Mouse (Mus musculus) CH12.LX (cell line): Measurements from ENCODE around the gene Gm6583. TPM values are rescaled to one million over a fixed set of nuclear protein-coding genes. Genes with fewer than 3 reads are reported as not detected.

Experiments used
- DNase-seq: peaks from one replicate; pipeline ENCODE4 v3.0.0-alpha.2; 2013; ENCODE audit errors: extremely low read depth
- H3K27ac ChIP-seq: 2 replicates; pipeline ENCODE4 v1.5.1; 2012; ENCODE audit warnings: low read depth, mild to moderate bottlenecking, control low read depth, moderate library complexity; ENCODE audit not compliant: insufficient read depth
- H3K27me3 ChIP-seq: replicated peaks from 2 replicates; pipeline ENCODE3; 2012; ENCODE audit warnings: inconsistent platforms
- H3K36me3 ChIP-seq, 2 experiments: replicated peaks in 1 of 2; 2 replicates each; pipeline versions ENCODE3 to v1.6.1; 2012; ENCODE audit warnings: inconsistent platforms in 1 of 2, low read length in 1 of 2, mild to moderate bottlenecking in 1 of 2, mixed read lengths in 1 of 2, moderate library complexity in 1 of 2; ENCODE audit not compliant: control insufficient read depth in 1 of 2, insufficient read depth in 1 of 2
- H3K4me1 ChIP-seq, 2 experiments: 2 replicates each; pipeline ENCODE4 v1.6.1; 2012; ENCODE audit warnings: inconsistent platforms in 1 of 2, moderate library complexity in 1 of 2; ENCODE audit not compliant: insufficient read depth in 2 of 2, control insufficient read depth in 1 of 2
- H3K4me2 ChIP-seq: 2 replicates; pipeline ENCODE4 v1.6.1; 2012; ENCODE audit warnings: low read depth, mild to moderate bottlenecking, control low read depth; ENCODE audit not compliant: poor library complexity, insufficient read depth, severe bottlenecking
- H3K4me3 ChIP-seq, 3 experiments: fragments of 150-350 bp in 1 of 3; sonication (generic) in 1 of 3; replicated peaks in 1 of 3; 2 replicates each; pipeline versions ENCODE3 to v1.5.1; 2011 to 2012; ENCODE audit warnings: low read depth in 2 of 3, low read length in 2 of 3, mild to moderate bottlenecking in 2 of 3, moderate library complexity in 2 of 3, control low read depth in 1 of 3, improper control_type of control experiment in 1 of 3, inconsistent platforms in 1 of 3, mixed read lengths in 1 of 3; ENCODE audit not compliant: poor library complexity in 1 of 3
- H3K79me2 ChIP-seq: replicated peaks from 2 replicates; pipeline ENCODE4 v1.6.1; 2012; ENCODE audit warnings: mild to moderate bottlenecking, moderate library complexity; ENCODE audit not compliant: control insufficient read depth, poor library complexity, insufficient read depth, severe bottlenecking; ENCODE audit errors: extremely low read depth
- H3K9ac ChIP-seq: 2 replicates; pipeline ENCODE4 v1.6.1; 2012; ENCODE audit warnings: low read depth, mild to moderate bottlenecking, control low read depth, moderate library complexity; ENCODE audit not compliant: insufficient read depth
- H3K9me3 ChIP-seq: replicated peaks from 2 replicates; pipeline ENCODE3; 2012; ENCODE audit warnings: low read length, inconsistent platforms, mixed read lengths
- BHLHE40 ChIP-seq: IDR thresholded peaks from 2 replicates; pipeline ENCODE4 v1.6.1; 2011; ENCODE audit warnings: mild to moderate bottlenecking, low read depth, low read length, improper control_type of control experiment
- CHD2 ChIP-seq: IDR thresholded peaks from 2 replicates; pipeline ENCODE4 v1.6.1; 2011; ENCODE audit warnings: low read length, improper control_type of control experiment
- ELF1 ChIP-seq: IDR thresholded peaks from 2 replicates; pipeline ENCODE4 v1.6.1; 2014; ENCODE audit warnings: low read depth, mild to moderate bottlenecking, inconsistent platforms, low read length, improper control_type of control experiment
- EP300 ChIP-seq: IDR thresholded peaks from 2 replicates; pipeline ENCODE4 v1.6.1; 2011; ENCODE audit warnings: low read length, improper control_type of control experiment
- ETS1 ChIP-seq: conservative IDR thresholded peaks from 2 replicates; pipeline ENCODE4 v1.6.1; 2012; ENCODE audit warnings: low read depth, mild to moderate bottlenecking, inconsistent platforms, low read length, improper control_type of control experiment, moderate library complexity
- GABPA ChIP-seq: IDR thresholded peaks from 2 replicates; pipeline ENCODE4 v1.6.1; 2012; ENCODE audit warnings: low read depth, low read length, improper control_type of control experiment, inconsistent platforms; ENCODE audit not compliant: insufficient replicate concordance
- HCFC1 ChIP-seq: IDR thresholded peaks from 2 replicates; pipeline ENCODE4 v1.6.1; 2012; ENCODE audit warnings: low read depth, mild to moderate bottlenecking, inconsistent platforms, low read length, improper control_type of control experiment
- JUN ChIP-seq: IDR thresholded peaks from 2 replicates; pipeline ENCODE4 v1.6.1; 2011; ENCODE audit warnings: low read depth, mild to moderate bottlenecking, low read length, improper control_type of control experiment, moderate library complexity; ENCODE audit not compliant: insufficient read depth
- KAT2A ChIP-seq: IDR thresholded peaks from 2 replicates; pipeline ENCODE4 v1.6.1; 2012; ENCODE audit warnings: low read length, improper control_type of control experiment, inconsistent platforms; ENCODE audit not compliant: insufficient replicate concordance
- MAFK ChIP-seq: IDR thresholded peaks from 2 replicates; pipeline ENCODE4 v1.6.1; 2011; ENCODE audit warnings: low read length, improper control_type of control experiment; ENCODE audit not compliant: insufficient replicate concordance
- MAX ChIP-seq: IDR thresholded peaks from 2 replicates; pipeline ENCODE4 v1.6.1; 2011; ENCODE audit warnings: low read length, improper control_type of control experiment
- MEF2A ChIP-seq: IDR thresholded peaks from 2 replicates; pipeline ENCODE4 v1.6.1; 2014; ENCODE audit warnings: low read depth, mild to moderate bottlenecking, inconsistent platforms, low read length, improper control_type of control experiment, borderline replicate concordance
- MXI1 ChIP-seq: IDR thresholded peaks from 2 replicates; pipeline ENCODE4 v1.6.1; 2011; ENCODE audit warnings: mild to moderate bottlenecking, low read depth, low read length, improper control_type of control experiment
- MYC ChIP-seq: IDR thresholded peaks from 2 replicates; pipeline ENCODE4 v1.6.1; 2011; ENCODE audit warnings: low read depth, mild to moderate bottlenecking, improper control_type of control experiment, low read length
- NRF1 ChIP-seq: IDR thresholded peaks from 2 replicates; pipeline ENCODE4 v1.6.1; 2014; ENCODE audit warnings: low read depth, mild to moderate bottlenecking, inconsistent platforms, low read length, improper control_type of control experiment, moderate library complexity
- PAX5 ChIP-seq: IDR thresholded peaks from 2 replicates; pipeline ENCODE4 v1.6.1; 2012; ENCODE audit warnings: low read length, inconsistent platforms, mixed read lengths
- POLR2AphosphoS2 ChIP-seq: IDR thresholded peaks from 2 replicates; pipeline ENCODE4 v1.6.1; 2011; ENCODE audit warnings: low read depth, low read length, improper control_type of control experiment
- RAD21 ChIP-seq: IDR thresholded peaks from 2 replicates; pipeline ENCODE4 v1.6.1; 2011; ENCODE audit warnings: low read depth, mild to moderate bottlenecking, low read length, improper control_type of control experiment, moderate library complexity
- SMC3 ChIP-seq: IDR thresholded peaks from 2 replicates; pipeline ENCODE4 v1.6.1; 2011; ENCODE audit warnings: low read depth, low read length, improper control_type of control experiment
- TCF12 ChIP-seq: IDR thresholded peaks from 2 replicates; pipeline ENCODE4 v1.6.1; 2014; ENCODE audit warnings: low read depth, mild to moderate bottlenecking, inconsistent platforms, low read length, improper control_type of control experiment
- USF2 ChIP-seq: conservative IDR thresholded peaks from 2 replicates; pipeline ENCODE4 v1.6.1; 2011; ENCODE audit warnings: low read depth, low read length, improper control_type of control experiment
- ZC3H11A ChIP-seq: IDR thresholded peaks from 2 replicates; pipeline ENCODE4 v1.6.1; 2012; ENCODE audit warnings: low read depth, mild to moderate bottlenecking, inconsistent platforms, low read length, improper control_type of control experiment
- ZKSCAN1 ChIP-seq: IDR thresholded peaks from 2 replicates; pipeline ENCODE4 v1.6.1; 2012; ENCODE audit warnings: low read depth, inconsistent platforms, low read length, improper control_type of control experiment, borderline replicate concordance
- ZMIZ1 ChIP-seq: IDR thresholded peaks from 2 replicates; pipeline ENCODE4 v1.6.1; 2012; ENCODE audit warnings: low read depth, mild to moderate bottlenecking, inconsistent platforms, low read length, improper control_type of control experiment
- dilution Hi-C: fragments of 300-500 bp; cut with MboI; formaldehyde crosslinking; loops from 2 replicates; pipeline ENCODE4 v1.14.3; 2020; ENCODE audit warnings: low sequenced_read_pairs; ENCODE audit not compliant: extremely low pct_unique_long_range_greater_than_20kb, extremely low pct_ligation_motif_present
- in situ Hi-C: fragments of 300-500 bp; cut with MboI; formaldehyde crosslinking; loops from 3 replicates; pipeline ENCODE4 v1.14.3; 2019; ENCODE audit warnings: low sequenced_read_pairs, low pct_ligation_motif_present, low pct_unique_long_range_greater_than_20kb, mixed read lengths
- polyA plus RNA-seq: library from polyadenylated mRNA; unstranded; fragments of >175 nt; gene quantifications from 2 replicates; pipeline ENCODE4 v1.2.1, GENCODE M21; 2012; ENCODE audit warnings: low read depth; ENCODE audit not compliant: insufficient read length
- total RNA-seq, 2 experiments: library from RNA; depleted of rRNA; stranded (reverse); fragments of 300-350 nt in 1 of 2; fragments of >200 nt in 1 of 2; gene quantifications; 2 replicates each; pipeline ENCODE4 v1.2.3; 2012 to 2014

The Gm6583 gene
- total and polyA plus RNA-seq, 3 experiments: not detected

DNA sequence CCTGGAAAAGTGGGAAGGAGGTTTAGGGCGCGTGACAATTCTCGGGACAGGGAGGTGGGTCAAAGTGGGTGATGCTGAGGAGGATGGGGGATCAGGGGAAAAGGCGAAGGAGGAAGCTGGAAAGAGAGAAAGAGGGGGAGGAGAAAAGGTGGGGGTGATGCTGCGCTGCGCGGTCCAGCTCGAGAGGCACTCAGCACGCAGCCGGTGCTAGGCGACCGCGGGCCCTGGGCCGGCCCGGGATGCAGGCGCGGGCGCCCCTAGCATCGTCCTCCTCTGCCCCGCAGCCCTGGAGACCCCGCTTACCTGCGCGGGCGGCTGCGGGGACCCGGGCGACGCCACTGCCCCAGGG lies 38.6 kb upstream of the Gm6583 start:
- no peak for DNase-seq
- Histone ChIP-seq H3K4me2 (no peak overlapping the region), H3K4me1 (no peaks in the 10 kb centered on the region), H3K4me3 (no peak overlapping the region), H3K27ac (no peak overlapping the region), H3K9me3 (peaks cover 2% of the 10 kb centered on the region), H3K36me3 (no peaks in the 10 kb centered on the region), H3K9ac (no peak overlapping the region), H3K27me3 (peaks cover 40% of the 10 kb centered on the region), H3K79me2 (no peaks in the 10 kb centered on the region)
- dilution Hi-C loops (no loop called here), in situ Hi-C loops (no loop called here)
- no peak for TF ChIP-seq CHD2
- no peak for TF ChIP-seq NRF1
- no peak for TF ChIP-seq RAD21
- TF ChIP-seq JUN: no peak
- TF ChIP-seq MYC: no peak
- TF ChIP-seq EP300: no peak
- TF ChIP-seq USF2: no peak
- TF ChIP-seq PAX5: no peak
- no peak for TF ChIP-seq HCFC1
- no peak for TF ChIP-seq MXI1
- no peak for TF ChIP-seq ZKSCAN1
- TF ChIP-seq BHLHE40: no peak
- TF ChIP-seq GABPA: no peak
- TF ChIP-seq MAX: no peak
- TF ChIP-seq POLR2AphosphoS2: no peak
- TF ChIP-seq ELF1: no peak
- TF ChIP-seq ETS1: no peak

- Histone ChIP-seq H3K79me2 (no peaks in the 10 kb centered on the region), H3K9ac (no peak overlapping the region), H3K27ac (no peak overlapping the region), H3K9me3 (peaks cover 2% of the 10 kb centered on the region), H3K36me3 (no peaks in the 10 kb centered on the region), H3K27me3 (peaks cover 41% of the 10 kb centered on the region), H3K4me2 (no peak overlapping the region), H3K4me1 (no peaks in the 10 kb centered on the region), H3K4me3 (no peak overlapping the region)
- DNase-seq: no peak
- TF ChIP-seq RAD21: no peak
- no peak for TF ChIP-seq KAT2A
- no peak for TF ChIP-seq ZC3H11A
- TF ChIP-seq MAFK: no peak
- TF ChIP-seq TCF12: no peak
- no peak for TF ChIP-seq ZMIZ1
- no peak for TF ChIP-seq MYC
- no peak for TF ChIP-seq ZKSCAN1
- TF ChIP-seq ELF1: no peak
- no peak for TF ChIP-seq MXI1
- TF ChIP-seq GABPA: no peak
- TF ChIP-seq SMC3: no peak
- no peak for TF ChIP-seq HCFC1
- no peak for TF ChIP-seq MEF2A
- in situ Hi-C loops: no loop called here
- dilution Hi-C loops: no loop called here
Observed at GRCm38 (mm10) chr5:112393741-112394414, 38.0 kb upstream of the Gm6583 start.
